Mouse (Mus musculus) gastrocnemius, adult 18-20 months (tissue): ENCODE results near the gene Cd101. TPM values are rescaled to one million over a fixed set of nuclear protein-coding genes. Genes with fewer than 3 reads are reported as not detected.

Experiments used
- total RNA-seq, 2 experiments: library from RNA; stranded (reverse); gene quantifications; 2 replicates each; pipeline ENCODE4 v1.2.3; 2021

Gene Cd101
- total RNA-seq, 2 experiments from 2014 or later, result 0.07 TPM; not detected in 1

Other genes with a start within 250 kb of the Cd101 start
- gene Vtcn1, start 204.1 kb downstream of the Cd101 start, total RNA-seq, result under 1 TPM in 1 of 2 experiments, not detected in 1; 0.25 TPM
- 1 to 10 TPM; 4.9 to 6.8 TPM for gene Trim45, start 107.4 kb downstream of the Cd101 start, total RNA-seq
- gene Ttf2, start 59.9 kb downstream of the Cd101 start, total RNA-seq, result 1 to 10 TPM; 2.8 to 3.2 TPM
- 1 to 10 TPM; 6.7 to 8.5 TPM for gene Ptgfrn, start 80.7 kb upstream of the Cd101 start, total RNA-seq